Mouse (Mus musculus) adipose tissue, adult 10 weeks (tissue): ENCODE measurements around the gene Cbarp. TPM values are rescaled to one million over a fixed set of nuclear protein-coding genes. Genes with fewer than 3 reads are reported as not detected.

ENCODE experiments used
- polyA plus RNA-seq: library from polyadenylated mRNA; stranded (reverse); fragments of 350-450 nt; fragmentation: Illumina TruSeq; extraction: RNeasy Lipid Tissue Mini Kit (QIAGEN cat#74804); gene quantifications from one replicate; pipeline ENCODE4 v1.2.3, GENCODE M21; 2014; ENCODE audit warnings: low read depth, low replicate concordance

Gene Cbarp
- polyA plus RNA-seq = 29.3 TPM

GRCm38 (mm10) chr10:80140666-80141035 lies at the start of gene Cbarp:
Gene Cbarp, minus strand, starts transcription at chr10:80140835.

GRCm38 (mm10) chr10:80179068-80180051 lies 38.7 kb upstream of the Cbarp start, which contains the start of gene Efna2:
Gene Efna2, plus strand, starts transcription at chr10:80179482.

GRCm38 (mm10) chr10:80172527-80173292 lies 32.1 kb upstream of the Cbarp start, which contains the start of gene 1600002K03Rik:
Gene 1600002K03Rik, plus strand, starts transcription at chr10:80172944.

GRCm38 (mm10) chr10:80165392-80166128 lies 24.9 kb upstream of the Cbarp start, which contains the start of gene Cirbp:
Gene Cirbp, plus strand, starts transcription at chr10:80165985.

GRCm38 (mm10) chr10:80147719-80148601 lies 7.3 kb upstream of the Cbarp start, which contains the start of gene Midn:
Gene Midn, plus strand, starts transcription at chr10:80148272.

GRCm38 (mm10) chr10:80138553-80139438 lies 1.8 kb downstream of the Cbarp start, which contains the start of gene Atp5d:
Gene Atp5d, plus strand, starts transcription at chr10:80138632.

GRCm38 (mm10) chr10:80115290-80115943 lies 25.2 kb downstream of the Cbarp start, which contains the start of gene Stk11:
Gene Stk11, plus strand, starts transcription at chr10:80115803.

GRCm38 (mm10) chr10:80105460-80105859 lies 35.2 kb downstream of the Cbarp start, which contains the start of gene Sbno2:
Gene Sbno2, minus strand, starts transcription at chr10:80105571.

Other genes with a start within 250 kb of the Cbarp start
- gene Cfd, start 250.0 kb downstream of the Cbarp start, polyA plus RNA-seq = 6,422 TPM
- 25.6 TPM for gene Med16, start 231.9 kb downstream of the Cbarp start, polyA plus RNA-seq
- not detected for gene Gm26602, start 230.0 kb downstream of the Cbarp start, polyA plus RNA-seq
- 2.7 TPM for gene Kiss1r, start 223.9 kb downstream of the Cbarp start, polyA plus RNA-seq
- 81.2 TPM for gene R3hdm4, start 219.6 kb downstream of the Cbarp start, polyA plus RNA-seq
- 4.9 TPM for gene Arid3a, start 213.8 kb downstream of the Cbarp start, polyA plus RNA-seq
- gene Wdr18, start 180.7 kb downstream of the Cbarp start, polyA plus RNA-seq = 22.5 TPM
- gene Grin3b, start 170.1 kb downstream of the Cbarp start, polyA plus RNA-seq = not detected
- 86.6 TPM for gene Tmem259, start 156.5 kb downstream of the Cbarp start, polyA plus RNA-seq
- gene Cnn2, start 152.3 kb downstream of the Cbarp start, polyA plus RNA-seq = 46.6 TPM
- gene Abca7, start 144.3 kb downstream of the Cbarp start, polyA plus RNA-seq = 3.8 TPM
- 13.2 TPM for gene Arhgap45, start 124.2 kb downstream of the Cbarp start, polyA plus RNA-seq
- gene Polr2e, start 101.0 kb downstream of the Cbarp start, polyA plus RNA-seq = 65.7 TPM
- 681 TPM for gene Gpx4, start 93.7 kb downstream of the Cbarp start, polyA plus RNA-seq
- gene Sbno2, start 35.3 kb downstream of the Cbarp start, polyA plus RNA-seq = 17.9 TPM
- gene Stk11, start 25.0 kb downstream of the Cbarp start, polyA plus RNA-seq = 82.1 TPM
- gene Atp5d, start 2.2 kb downstream of the Cbarp start, polyA plus RNA-seq = 268 TPM
- gene Midn, start 7.4 kb upstream of the Cbarp start, polyA plus RNA-seq = 28.1 TPM
- gene Cirbp, start 25.1 kb upstream of the Cbarp start, polyA plus RNA-seq = 219 TPM
- gene 1600002K03Rik, start 32.1 kb upstream of the Cbarp start, polyA plus RNA-seq = 19.9 TPM
- 1.4 TPM for gene Efna2, start 38.6 kb upstream of the Cbarp start, polyA plus RNA-seq
- 56.7 TPM for gene Mum1, start 85.6 kb upstream of the Cbarp start, polyA plus RNA-seq
- gene Ndufs7, start 108.3 kb upstream of the Cbarp start, polyA plus RNA-seq = 123 TPM
- gene Gamt, start 120.2 kb upstream of the Cbarp start, polyA plus RNA-seq = 196 TPM
- 85.8 TPM for gene Dazap1, start 120.7 kb upstream of the Cbarp start, polyA plus RNA-seq
- 1,679 TPM for gene Rps15, start 151.6 kb upstream of the Cbarp start, polyA plus RNA-seq
- 0.71 TPM for gene Apc2, start 155.1 kb upstream of the Cbarp start, polyA plus RNA-seq
- gene 2310011J03Rik, start 179.7 kb upstream of the Cbarp start, polyA plus RNA-seq = 32.7 TPM
- gene Pcsk4, start 188.7 kb upstream of the Cbarp start, polyA plus RNA-seq = 5.3 TPM
- 55.6 TPM for gene Reep6, start 189.1 kb upstream of the Cbarp start, polyA plus RNA-seq
- 9.4 TPM for gene Adamtsl5, start 207.6 kb upstream of the Cbarp start, polyA plus RNA-seq
- gene Plk5, start 215.6 kb upstream of the Cbarp start, polyA plus RNA-seq = 0.34 TPM
- 14.4 TPM for gene Mex3d, start 246.8 kb upstream of the Cbarp start, polyA plus RNA-seq